Mouse (Mus musculus) thymus, adult 2 months (tissue): ENCODE data around the gene Ticrr. TPM values are rescaled to one million over a fixed set of nuclear protein-coding genes. Genes with fewer than 3 reads are reported as not detected.

Experiments used
- DNase-seq: peaks from one replicate; pipeline ENCODE4 v3.0.0; 2021
- H3K27ac ChIP-seq: fragments of 200-500 bp; 2 replicates; pipeline ENCODE4 v1.5.1; 2012; ENCODE audit warnings: low read length, control low read depth; ENCODE audit not compliant: control insufficient read depth, insufficient read depth
- H3K27me3 ChIP-seq: fragments of 200-500 bp; 2 replicates; pipeline ENCODE4 v1.6.1; 2012; ENCODE audit warnings: mild to moderate bottlenecking, low read length, moderate library complexity, mixed read lengths; ENCODE audit not compliant: control insufficient read depth, insufficient read depth
- H3K36me3 ChIP-seq: fragments of 200-500 bp; 2 replicates; pipeline ENCODE4 v1.6.1; 2012; ENCODE audit warnings: mild to moderate bottlenecking, low read length, moderate library complexity; ENCODE audit not compliant: control insufficient read depth, insufficient read depth
- H3K4me1 ChIP-seq: fragments of 200-500 bp; replicated peaks from 2 replicates; pipeline ENCODE4 v1.6.1; 2012; ENCODE audit warnings: low read length; ENCODE audit not compliant: control insufficient read depth, insufficient read depth
- H3K4me3 ChIP-seq: fragments of 200-500 bp; 2 replicates; pipeline ENCODE4 v1.5.1; 2012; ENCODE audit warnings: mild to moderate bottlenecking, low read length, control low read depth, moderate library complexity; ENCODE audit not compliant: control insufficient read depth, insufficient read depth
- CTCF ChIP-seq: fragments of 200-500 bp; IDR thresholded peaks from 2 replicates; pipeline ENCODE4 v1.5.1; 2012; ENCODE audit warnings: mild to moderate bottlenecking, control low read depth, low read length, moderate library complexity, borderline replicate concordance; ENCODE audit not compliant: control insufficient read depth, poor library complexity, insufficient read depth; ENCODE audit errors: extremely low read depth
- POLR2A ChIP-seq: fragments of 200-500 bp; IDR thresholded peaks from 2 replicates; pipeline ENCODE4 v1.6.1; 2012; ENCODE audit warnings: mild to moderate bottlenecking, low read length, control low read depth, moderate library complexity; ENCODE audit not compliant: control insufficient read depth, poor library complexity, insufficient read depth; ENCODE audit errors: extremely low read depth
- WGBS: fragments of 180-500 bp; shearing (Covaris S2); methylation state at CpG from one replicate; pipeline ENCODE4 v1.1.7; 2018; 5-methylcytosine and 5-hydroxymethylcytosine counted together
- polyA plus RNA-seq: library from polyadenylated mRNA; depleted of rRNA; stranded (reverse); fragments of >200 nt; gene quantifications from 2 replicates; pipeline ENCODE4 v1.2.3, GENCODE M21; 2012; rRNA removed

The Ticrr gene
- 7.7 and 12.0 TPM in 2 replicates for polyA plus RNA-seq

DNA sequence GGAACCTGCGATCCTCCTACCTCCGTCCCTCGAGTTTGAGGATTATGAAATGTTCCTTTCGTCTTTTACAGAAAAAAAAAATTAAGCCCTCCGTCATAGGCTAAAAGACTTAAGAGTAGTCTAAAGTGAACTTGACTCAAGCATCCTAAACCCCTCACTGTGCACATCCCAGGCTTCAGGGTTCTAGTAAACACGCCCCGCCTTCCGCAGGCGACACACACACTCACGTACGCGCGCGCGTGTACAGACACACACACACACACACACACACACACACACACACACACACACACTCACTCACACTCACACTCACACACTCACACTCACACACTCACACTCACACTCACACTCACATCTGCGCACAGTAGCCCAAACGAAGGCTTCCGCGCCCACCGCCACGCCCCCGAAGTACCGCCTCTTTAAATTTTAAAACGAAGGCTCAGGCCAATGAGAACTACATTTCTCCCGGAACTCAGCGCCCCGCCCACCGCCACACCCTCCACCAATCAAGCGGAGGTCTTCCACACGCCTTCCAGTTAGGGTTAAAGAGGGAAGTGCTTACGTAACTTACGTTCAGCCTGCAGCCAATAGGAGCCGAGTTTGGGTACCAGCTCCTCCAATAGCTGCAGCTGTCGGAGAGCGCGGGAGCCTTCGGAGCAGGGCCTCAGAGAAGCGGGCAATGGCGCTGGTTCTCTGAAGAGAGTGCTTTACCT, at the start of gene Ticrr:
Ticrr (plus strand) TSS at position 619 of the 713 bp plus-strand sequence.
- Histone ChIP-seq H3K27me3 (no peaks in the 10 kb centered on the region), H3K4me1 (peaks cover 10% of the 10 kb centered on the region), H3K36me3 (no peaks in the 10 kb centered on the region), H3K4me3 (peak within 1 kb of the TSS; percentile 83), H3K27ac (no peak within 1 kb of the TSS)
- TF ChIP-seq POLR2A (0 out of 2 replicates have a peak, but pooled peaks have one; percentile 40), CTCF (peak; percentile 53; the same call in 1 of the 2 replicates)
- DNase-seq: peak; percentile 98
- WGBS: under 1% methylated on average over 39 of the region's 39 CpGs

DNA sequence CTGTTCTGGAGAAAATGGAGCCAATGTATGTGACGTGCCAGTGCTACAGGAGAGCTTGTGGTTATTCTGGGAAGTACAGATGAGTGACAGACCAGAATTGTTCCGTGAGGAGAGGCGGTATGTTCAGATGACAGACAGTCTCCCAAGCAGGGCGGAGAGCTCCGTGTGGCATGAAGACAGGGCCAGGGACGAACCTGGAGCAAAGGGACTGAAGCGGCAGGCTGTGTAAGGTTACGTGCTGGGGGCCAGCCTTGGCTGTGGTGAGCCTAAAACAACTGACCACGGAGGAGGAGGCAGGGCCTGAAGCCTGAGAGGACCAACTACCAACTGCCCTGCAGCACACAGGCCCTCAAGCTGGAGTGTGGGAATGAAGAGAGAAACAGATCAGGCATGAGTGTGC, 48.1 kb upstream of the Ticrr start:
- H3K27me3 ChIP-seq: no peaks in the 10 kb centered on the region; the same call in 1 of the 2 replicates
- H3K4me1 ChIP-seq: no peaks in the 10 kb centered on the region; the same call in 1 of the 2 replicates
- H3K27ac ChIP-seq: no peak overlapping the region
- TF ChIP-seq POLR2A (no peak), CTCF (no peak; the same call in 1 of the 2 replicates)
- DNase-seq: no peak
- no peaks in the 10 kb centered on the region for H3K36me3 ChIP-seq
- H3K4me3 ChIP-seq: no peak overlapping the region
- 82% methylated on average over 9 of the region's 9 CpGs for WGBS

DNA sequence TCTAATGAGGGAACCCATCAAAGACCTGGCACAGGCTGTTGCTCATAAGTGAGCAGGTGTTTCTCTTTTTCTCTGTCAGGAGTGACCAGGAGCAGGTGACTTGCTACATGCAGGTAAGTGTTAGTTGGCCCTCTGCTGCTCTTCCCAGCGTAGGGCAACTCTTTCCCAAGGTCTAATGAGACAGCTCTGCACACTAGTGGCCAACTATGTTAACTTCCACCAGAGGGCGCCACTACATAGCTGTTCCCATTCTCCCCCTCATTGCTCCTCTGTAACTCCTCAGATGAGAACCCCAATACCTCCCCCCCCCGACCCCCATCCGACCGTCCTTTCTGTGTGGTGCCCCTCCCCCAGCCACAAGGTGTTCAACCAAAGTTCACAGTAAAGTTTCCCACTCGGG, 47.2 kb upstream of the Ticrr start:
- H3K36me3 ChIP-seq: no peaks in the 10 kb centered on the region
- H3K4me1 ChIP-seq: no peaks in the 10 kb centered on the region; the same call in 1 of the 2 replicates
- no peak overlapping the region for H3K27ac ChIP-seq
- DNase-seq: peak; percentile 43
- TF ChIP-seq CTCF (no peak), POLR2A (no peak)
- 10% methylated on average over 6 of the region's 6 CpGs for WGBS
- H3K27me3 ChIP-seq: peaks cover 6% of the 10 kb centered on the region
- H3K4me3 ChIP-seq: no peak overlapping the region

DNA sequence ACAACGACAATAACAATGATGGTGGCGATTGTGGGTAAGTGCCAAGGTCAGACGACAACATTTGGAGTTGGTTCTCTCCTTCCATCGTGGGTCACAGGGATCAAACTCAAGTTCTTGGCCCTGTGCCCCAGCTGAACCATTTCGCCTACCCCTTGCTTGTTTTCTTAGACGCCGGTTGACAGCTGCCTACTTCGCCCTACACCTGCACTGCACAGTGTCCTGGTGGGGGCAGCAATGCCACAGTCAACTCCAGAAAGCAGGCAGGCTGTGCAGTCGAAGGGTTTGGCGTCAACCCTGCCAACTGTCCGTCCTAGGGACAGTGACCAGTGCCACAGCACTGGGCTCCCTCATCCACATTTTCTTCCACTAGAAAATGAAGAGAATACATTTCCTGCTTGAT, 46.7 kb upstream of the Ticrr start:
- DNase-seq: no peak
- Histone ChIP-seq H3K4me3 (no peak overlapping the region), H3K27ac (no peak overlapping the region), H3K4me1 (no peaks in the 10 kb centered on the region), H3K36me3 (no peaks in the 10 kb centered on the region), H3K27me3 (peaks cover 6% of the 10 kb centered on the region)
- WGBS: 56% methylated on average over 11 of the region's 11 CpGs
- TF ChIP-seq POLR2A: no peak
- no peak for TF ChIP-seq CTCF

DNA sequence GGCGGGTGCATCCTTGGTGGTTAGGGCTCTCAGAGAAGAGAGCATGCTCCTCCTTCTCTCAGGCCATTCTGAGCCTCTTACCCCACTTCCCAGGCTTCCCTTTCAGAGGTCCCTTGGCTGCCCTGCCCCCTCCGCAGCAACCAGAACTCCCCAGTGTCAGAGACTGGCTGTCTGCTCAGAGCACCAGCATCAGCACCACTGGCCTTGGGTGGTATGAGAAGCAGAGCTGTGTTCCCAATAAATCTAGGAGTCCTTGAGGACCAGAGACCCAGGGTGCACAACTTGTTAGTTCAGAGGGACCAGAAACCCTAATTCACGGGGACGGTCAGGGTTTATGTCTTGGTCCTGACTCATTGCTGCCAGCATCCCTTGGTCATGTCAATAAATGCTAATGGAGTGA, 45.0 kb upstream of the Ticrr start:
- no peak for DNase-seq
- peaks cover 6% of the 10 kb centered on the region for H3K27me3 ChIP-seq
- WGBS: 67% methylated on average over 4 of the region's 4 CpGs
- no peak overlapping the region for H3K4me3 ChIP-seq
- H3K4me1 ChIP-seq: no peaks in the 10 kb centered on the region
- no peaks in the 10 kb centered on the region for H3K36me3 ChIP-seq
- H3K27ac ChIP-seq: no peak overlapping the region
- TF ChIP-seq CTCF (no peak), POLR2A (no peak)

DNA sequence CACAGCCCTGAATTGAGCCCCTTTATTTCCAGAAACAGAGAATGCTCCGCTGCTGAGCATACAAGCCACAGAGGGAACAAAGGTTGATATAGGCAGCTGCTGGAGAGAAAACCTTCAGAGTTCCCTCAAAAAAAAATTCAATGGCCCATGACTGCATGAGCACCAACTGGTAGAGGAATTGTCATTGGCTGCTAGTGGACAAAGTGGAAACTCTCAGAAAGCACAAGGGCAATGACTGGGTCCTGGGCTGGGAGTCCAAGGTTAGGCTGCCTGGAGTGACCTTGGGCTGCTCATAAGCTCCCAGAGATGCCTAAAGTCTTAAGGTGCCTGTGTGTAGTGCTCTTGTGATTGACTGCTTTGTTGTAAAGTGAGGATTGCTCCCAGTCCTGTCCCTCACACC, 44.1 kb upstream of the Ticrr start:
- H3K27me3 ChIP-seq: peaks cover 6% of the 10 kb centered on the region
- H3K27ac ChIP-seq: no peak overlapping the region
- H3K36me3 ChIP-seq: no peaks in the 10 kb centered on the region
- DNase-seq: no peak
- WGBS: 78% methylated on average over 1 of the region's 1 CpGs
- H3K4me1 ChIP-seq: no peaks in the 10 kb centered on the region
- no peak overlapping the region for H3K4me3 ChIP-seq
- TF ChIP-seq CTCF: no peak
- no peak for TF ChIP-seq POLR2A
